Mouse (Mus musculus): ENCODE measurements around the gene Rapgef4.

GRCm38 (mm10) chr2:72088886-72089285 lies 107.8 kb downstream of the Rapgef4 start:
- TF ChIP-seq CTCF (IDR thresholded peaks at IDR 0.05; ENCODE audit: borderline replicate concordance, insufficient read depth, low read depth, low read length) (no peak), POLR2A (IDR thresholded peaks at IDR 0.05; ENCODE audit: borderline replicate concordance, insufficient read depth, low read length) (no peak)
